Mouse (Mus musculus): Measurements from ENCODE around the gene Sbk2. TPM values are rescaled to one million over a fixed set of nuclear protein-coding genes. Genes with fewer than 3 reads are reported as not detected.

Gene Sbk2
- total RNA-seq, 2 experiments from 2014 or later: 0.31 TPM; not detected in 1

DNA sequence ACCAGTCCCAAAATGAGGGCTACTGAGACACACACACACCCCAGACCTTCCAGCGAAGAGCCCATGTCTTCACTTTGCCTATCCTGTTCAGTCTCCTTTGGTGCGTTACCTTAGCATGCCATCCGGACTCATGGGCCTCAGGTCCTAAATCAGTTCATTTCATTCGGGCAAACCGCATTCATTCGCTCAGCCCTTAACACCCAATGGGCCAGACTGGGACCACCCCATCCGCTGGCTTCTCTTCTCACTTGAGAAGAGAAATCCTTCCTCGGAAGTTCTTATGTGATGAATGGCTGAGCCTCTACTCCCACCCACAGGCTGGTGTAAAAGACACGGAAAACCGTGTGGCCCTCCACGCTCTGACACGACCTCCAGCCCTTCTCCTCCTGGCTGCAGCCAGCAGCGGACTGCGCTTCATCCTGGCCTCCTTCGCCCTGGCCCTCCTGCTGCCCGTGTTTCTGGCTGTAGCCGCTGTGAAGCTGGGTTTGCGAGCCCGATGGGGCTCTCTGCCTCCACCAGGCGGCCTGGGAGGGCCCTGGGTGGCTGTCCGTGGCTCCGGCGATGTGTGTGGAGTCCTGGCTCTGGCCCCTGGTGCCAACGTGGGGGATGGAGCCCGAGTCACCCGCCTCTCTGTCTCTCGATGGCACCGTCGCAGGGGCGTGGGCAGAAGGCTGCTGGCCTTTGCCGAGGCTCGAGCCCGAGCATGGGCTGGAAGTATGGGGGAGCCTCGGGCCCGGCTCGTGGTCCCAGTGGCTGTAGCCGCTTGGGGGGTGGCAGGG is 40.4 kb downstream of the Sbk2 start:
- peak; percentile 74 for TF ChIP-seq CTCF (conservative IDR thresholded peaks at IDR 0.05)
- Histone ChIP-seq H3K4me3 (peak overlapping the region; percentile 85), H3K27ac (peak overlapping the region; percentile 94)
- DNase-seq (ENCODE audit: low spot score in 2 of 2): no peak

DNA sequence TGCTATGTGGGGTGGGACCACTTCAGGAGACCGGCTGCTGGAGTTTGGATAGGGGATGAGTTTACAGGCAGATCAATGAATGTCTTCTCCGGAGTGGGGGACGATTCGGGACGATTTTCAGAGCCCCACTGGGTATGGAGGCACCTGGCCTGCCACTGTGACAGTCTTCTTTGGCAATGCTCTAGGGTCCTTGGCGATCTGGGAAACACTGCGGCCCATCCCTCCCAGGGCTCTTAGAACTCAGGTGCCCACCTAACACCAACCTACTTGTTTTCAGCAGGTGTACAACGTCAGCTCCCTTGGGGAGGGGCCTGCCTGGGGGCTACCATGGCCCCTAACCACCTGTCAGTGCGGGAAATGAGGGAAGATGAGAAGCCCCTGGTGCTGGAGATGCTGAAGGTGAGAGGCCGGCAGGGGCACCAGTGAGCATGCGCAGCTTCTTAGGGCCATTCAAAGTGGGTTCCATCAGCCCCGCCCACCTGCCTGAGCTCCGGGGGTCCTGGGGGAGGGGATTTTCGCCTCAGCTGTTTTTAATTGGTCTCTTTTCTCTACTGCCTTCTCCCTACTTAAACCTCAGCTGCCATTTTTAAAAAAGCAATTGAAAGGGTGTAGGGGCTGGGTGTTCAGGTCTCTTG is 41.2 kb downstream of the Sbk2 start:
- Histone ChIP-seq H3K4me3 (peak overlapping the region; percentile 85), H3K27ac (peak overlapping the region; percentile 94)
- TF ChIP-seq CTCF (conservative IDR thresholded peaks at IDR 0.05): peak; percentile 74
- DNase-seq (ENCODE audit: low spot score in 2 of 2): peak; percentile 78 to 84

DNA sequence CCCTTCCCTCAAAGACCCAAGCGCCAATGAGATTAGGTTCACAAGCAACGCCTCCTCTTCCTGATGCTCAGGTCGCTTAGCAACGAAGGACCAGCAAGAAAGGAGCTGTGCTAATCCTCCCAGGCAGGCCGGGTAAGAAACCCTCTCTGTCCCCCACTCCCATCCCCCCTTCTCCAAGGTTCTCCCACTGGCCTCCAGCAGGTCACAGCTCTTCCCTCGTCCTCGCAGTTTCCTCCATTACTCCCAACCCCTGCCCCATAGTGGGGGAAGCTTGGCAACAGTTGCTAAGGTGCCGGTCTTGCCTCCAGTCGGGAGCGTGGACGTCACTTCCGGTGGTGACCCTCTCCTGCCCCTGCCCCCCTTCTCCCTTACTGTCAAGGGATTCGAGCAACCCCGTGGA is 41.7 kb downstream of the Sbk2 start:
- no peak for TF ChIP-seq CTCF (conservative IDR thresholded peaks at IDR 0.05)
- Histone ChIP-seq H3K4me3 (peak overlapping the region; percentile 85), H3K27ac (peak overlapping the region; percentile 94)
- DNase-seq (ENCODE audit: low spot score in 2 of 2): peak; percentile 89 to 90

DNA sequence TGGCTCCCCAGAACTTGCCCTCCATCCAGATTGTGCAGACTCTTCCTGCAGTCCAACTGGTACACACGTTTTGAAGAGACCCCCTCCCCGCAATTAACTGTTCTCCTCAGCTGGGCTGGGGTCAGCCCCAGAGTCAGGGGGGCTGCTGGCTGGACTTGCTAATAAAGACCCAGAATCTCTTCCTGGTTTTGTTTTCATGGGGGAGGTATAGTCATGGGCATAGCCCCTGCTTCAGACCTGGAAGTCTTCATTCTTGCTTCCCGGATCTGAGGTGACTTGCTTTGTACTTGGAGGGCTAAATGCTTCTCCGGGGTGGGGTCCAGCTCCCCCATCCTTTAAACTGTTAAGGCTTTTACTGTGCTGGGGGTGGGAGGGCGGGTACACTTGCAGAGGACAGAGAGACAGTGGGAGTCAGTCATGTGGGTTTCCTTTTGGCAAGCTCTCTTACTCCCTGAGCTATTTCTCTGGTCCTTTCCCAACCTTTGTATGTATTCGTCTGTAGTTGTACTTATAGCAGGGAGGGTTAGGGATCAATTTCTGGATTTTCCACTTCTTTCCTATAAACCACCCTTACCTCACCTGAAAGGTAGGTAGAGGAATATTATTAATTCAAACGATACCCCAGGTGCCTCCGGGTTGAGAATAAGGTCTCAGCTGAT is 42.3 kb downstream of the Sbk2 start, which contains the start of gene Nat14:
Nat14 (plus strand) TSS at position 205 of the 659 bp plus-strand sequence.
- TF ChIP-seq CTCF (conservative IDR thresholded peaks at IDR 0.05): no peak
- no peak for DNase-seq (ENCODE audit: low spot score in 2 of 2)
- Histone ChIP-seq H3K4me3 (peak within 1 kb of the TSS; percentile 85), H3K27ac (peak within 1 kb of the TSS; percentile 94)

DNA sequence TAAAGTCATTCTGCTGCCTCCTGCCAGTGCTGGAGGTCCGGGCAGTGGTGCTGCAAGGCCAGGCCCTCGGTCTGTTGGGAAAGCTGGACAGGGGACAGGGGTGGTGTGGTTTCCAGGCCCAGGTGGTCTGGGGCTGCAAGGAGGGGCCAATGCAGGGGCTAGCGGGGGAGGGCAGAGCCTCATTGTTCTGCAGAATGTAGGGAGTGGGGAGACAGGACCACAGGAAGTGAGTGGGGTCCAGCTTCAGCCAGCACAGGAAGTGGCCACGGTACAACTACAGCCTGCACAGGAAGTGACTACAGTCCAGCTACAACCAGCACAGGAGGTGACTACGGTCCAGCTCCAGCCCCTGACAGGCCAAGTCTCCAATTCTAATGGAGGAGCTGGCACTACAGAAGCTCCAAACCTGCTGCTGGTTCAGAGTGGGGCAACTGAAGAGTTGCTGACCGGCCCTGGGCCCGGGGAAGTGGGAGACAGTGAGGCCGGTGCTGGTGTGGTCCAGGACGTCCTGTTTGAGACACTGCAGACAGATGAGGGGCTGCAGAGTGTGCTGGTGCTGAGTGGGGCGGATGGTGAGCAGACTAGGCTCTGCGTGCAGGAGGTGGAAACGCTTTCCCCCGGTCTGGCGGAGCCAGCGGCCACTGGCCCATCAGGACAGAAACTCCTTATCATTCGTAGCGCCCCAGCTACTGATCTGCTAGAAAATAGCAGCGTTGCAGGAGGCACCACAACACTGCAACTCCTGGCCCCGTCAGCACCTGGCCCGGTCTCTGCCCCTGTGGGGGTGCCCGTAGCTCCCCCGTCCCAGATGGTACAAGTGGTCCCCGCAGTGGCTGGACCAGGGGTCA is 43.0 kb downstream of the Sbk2 start:
- no peak for TF ChIP-seq CTCF (conservative IDR thresholded peaks at IDR 0.05)
- H3K27ac ChIP-seq: peak overlapping the region; percentile 94
- DNase-seq (ENCODE audit: low spot score in 2 of 2): no peak
- peak overlapping the region; percentile 85 for H3K4me3 ChIP-seq

DNA sequence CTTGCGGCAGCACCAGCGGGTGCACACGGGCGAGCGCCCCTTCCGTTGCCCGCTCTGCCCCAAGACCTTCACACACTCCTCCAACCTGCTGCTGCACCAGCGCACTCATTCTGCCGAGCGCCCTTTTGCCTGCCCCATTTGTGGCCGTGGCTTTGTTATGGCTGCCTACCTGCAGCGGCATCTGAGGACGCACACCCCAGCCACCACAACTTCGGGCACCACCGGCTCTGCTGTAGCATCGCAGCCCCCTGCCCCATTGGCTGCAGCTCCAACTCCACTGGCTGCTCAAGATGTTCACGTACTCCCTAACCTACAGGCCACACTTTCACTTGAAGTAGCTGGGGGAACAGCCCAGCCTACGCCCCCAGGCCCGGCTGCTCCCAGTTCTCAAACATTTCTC is 43.7 kb downstream of the Sbk2 start:
- Histone ChIP-seq H3K27ac (peak overlapping the region; percentile 94; the same call in 1 of the 2 replicates), H3K4me3 (no peak overlapping the region)
- no peak for TF ChIP-seq CTCF (conservative IDR thresholded peaks at IDR 0.05)
- no peak for DNase-seq (ENCODE audit: low spot score in 2 of 2)

DNA sequence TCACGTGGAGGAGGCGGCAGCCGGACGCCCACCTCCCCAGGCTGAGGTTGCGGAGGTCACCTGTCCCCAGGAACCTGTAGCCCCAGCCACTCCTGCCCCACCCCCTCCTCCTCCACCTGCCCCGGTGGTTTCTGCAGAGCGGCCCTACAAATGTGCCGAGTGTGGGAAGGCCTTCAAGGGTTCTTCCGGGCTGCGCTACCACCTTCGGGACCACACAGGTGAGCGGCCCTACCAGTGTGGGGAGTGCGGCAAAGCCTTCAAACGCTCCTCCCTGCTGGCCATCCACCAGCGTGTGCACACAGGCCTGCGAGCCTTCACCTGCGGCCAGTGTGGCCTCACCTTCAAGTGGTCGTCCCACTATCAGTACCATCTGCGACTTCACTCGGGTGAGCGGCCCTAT is 44.2 kb downstream of the Sbk2 start:
- Histone ChIP-seq H3K27ac (no peak overlapping the region), H3K4me3 (no peak overlapping the region)
- TF ChIP-seq CTCF (conservative IDR thresholded peaks at IDR 0.05): no peak
- no peak for DNase-seq (ENCODE audit: low spot score in 2 of 2)

DNA sequence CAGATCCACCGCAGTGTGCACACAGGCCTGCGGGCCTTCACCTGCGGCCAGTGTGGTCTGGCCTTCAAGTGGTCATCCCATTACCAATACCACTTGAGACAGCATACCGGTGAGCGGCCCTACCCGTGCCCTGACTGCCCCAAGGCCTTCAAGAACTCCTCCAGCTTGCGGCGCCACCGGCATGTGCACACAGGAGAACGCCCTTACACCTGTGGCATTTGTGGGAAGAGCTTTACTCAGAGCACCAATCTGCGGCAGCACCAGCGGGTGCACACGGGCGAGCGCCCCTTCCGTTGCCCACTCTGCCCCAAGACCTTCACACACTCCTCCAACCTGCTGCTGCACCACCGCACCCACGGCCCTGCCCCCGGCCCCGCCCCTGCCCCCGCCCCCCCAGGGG is 45.1 kb downstream of the Sbk2 start:
- H3K4me3 ChIP-seq: no peak overlapping the region
- TF ChIP-seq CTCF (conservative IDR thresholded peaks at IDR 0.05): no peak
- DNase-seq (ENCODE audit: low spot score in 2 of 2): no peak
- H3K27ac ChIP-seq: no peak overlapping the region

DNA sequence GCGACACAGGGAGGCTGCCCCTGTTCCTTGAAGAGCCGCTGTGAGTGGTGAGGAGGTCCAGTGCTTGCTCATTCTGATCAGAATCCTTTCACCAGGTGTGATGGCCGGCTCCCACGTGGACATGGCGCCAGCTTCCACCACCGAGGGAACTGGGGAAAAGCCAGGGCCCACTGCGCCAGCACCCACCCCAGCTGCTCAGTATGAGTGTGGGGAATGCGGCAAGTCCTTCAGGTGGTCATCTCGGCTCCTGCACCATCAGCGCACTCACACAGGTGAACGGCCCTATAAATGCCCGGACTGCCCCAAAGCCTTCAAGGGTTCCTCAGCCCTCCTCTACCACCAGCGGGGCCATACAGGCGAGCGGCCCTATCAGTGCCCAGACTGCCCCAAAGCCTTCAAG is 45.5 kb downstream of the Sbk2 start:
- no peak for DNase-seq (ENCODE audit: low spot score in 2 of 2)
- Histone ChIP-seq H3K27ac (no peak overlapping the region), H3K4me3 (no peak overlapping the region)
- no peak for TF ChIP-seq CTCF (conservative IDR thresholded peaks at IDR 0.05)

DNA sequence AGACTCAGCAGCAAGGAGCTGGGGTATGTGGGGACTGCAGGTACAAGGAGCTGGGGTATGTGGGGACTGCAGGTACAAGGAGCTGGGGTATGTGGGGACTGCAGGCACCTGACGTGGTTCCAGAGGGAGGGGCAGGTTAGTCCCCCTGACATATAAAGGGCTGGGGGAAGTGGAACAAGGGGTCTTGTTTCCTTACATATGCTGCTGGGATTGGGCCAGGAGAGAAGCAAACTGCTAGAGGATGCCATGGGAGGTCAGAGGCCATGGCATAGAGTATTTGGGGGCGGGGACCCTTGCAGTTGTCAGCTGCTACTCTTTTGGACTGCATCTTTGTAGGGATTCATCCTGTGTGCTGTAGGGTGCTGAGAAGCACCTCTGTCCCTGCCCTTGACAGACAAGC is 46.7 kb downstream of the Sbk2 start:
- no peak for TF ChIP-seq CTCF (conservative IDR thresholded peaks at IDR 0.05)
- no peak for DNase-seq (ENCODE audit: low spot score in 2 of 2)
- no peak overlapping the region for H3K4me3 ChIP-seq
- no peak overlapping the region for H3K27ac ChIP-seq

DNA sequence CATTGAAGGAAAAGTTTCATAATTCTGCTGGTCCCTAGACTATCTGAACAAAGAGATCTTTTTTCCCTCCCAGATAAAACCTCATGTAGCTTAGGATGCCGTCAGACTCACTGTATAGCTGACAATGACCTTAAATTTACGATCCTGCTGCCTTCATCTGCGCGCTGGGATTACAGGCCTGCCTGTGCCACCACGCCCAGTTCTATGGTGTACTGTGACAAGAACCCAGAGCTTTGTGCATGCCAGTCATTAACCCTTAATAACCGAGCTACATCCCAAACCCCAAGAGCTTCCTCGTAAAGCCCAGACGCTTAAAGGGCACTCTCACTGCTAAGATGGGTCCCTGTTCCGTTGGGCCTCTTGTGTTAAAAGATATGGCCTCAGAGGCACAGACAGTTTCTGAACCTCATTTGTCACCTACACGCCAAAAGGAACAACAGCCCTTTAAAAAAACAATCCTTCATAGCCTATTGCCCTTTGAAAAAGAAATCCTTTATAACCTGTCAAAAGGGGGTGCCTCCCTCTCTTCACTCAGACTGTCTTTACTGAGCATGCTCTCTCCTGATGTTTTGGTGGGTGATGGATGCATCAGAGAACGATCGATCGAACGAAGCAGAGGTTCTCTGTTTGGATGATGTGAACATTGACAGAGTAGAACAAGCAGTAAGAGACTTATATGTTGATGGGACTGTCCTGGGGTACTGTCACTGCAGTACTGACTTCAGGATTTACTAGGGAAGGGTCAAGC is 48.4 kb downstream of the Sbk2 start:
- H3K27ac ChIP-seq: peak overlapping the region; percentile 93
- no peak for DNase-seq (ENCODE audit: low spot score in 2 of 2)
- no peak for TF ChIP-seq CTCF (conservative IDR thresholded peaks at IDR 0.05)
- H3K4me3 ChIP-seq: peak overlapping the region; percentile 92
